Mouse (Mus musculus) forebrain, postnatal 0 days (tissue): ENCODE results near the gene Fam117a. TPM values are rescaled to one million over a fixed set of nuclear protein-coding genes. Genes with fewer than 3 reads are reported as not detected.

Experiments used
- ATAC-seq: fragments of 200-750 bp; cut with Nextera tagmentation; 2 replicates; pipeline ENCODE4 v1.8.0; 2017; ENCODE audit warnings: mild to moderate bottlenecking, moderate library complexity
- DNase-seq: peaks from one replicate; pipeline ENCODE4 v3.0.0-alpha.2; 2015
- H3K27ac ChIP-seq: fragments of 300-500 bp; sonication (generic); 2 replicates; pipeline ENCODE4 v1.5.1; 2014; ENCODE audit warnings: low read depth, mild to moderate bottlenecking, antibody characterized with exemption, low read length, moderate library complexity, mixed read lengths
- H3K27me3 ChIP-seq: fragments of 300-500 bp; sonication (generic); 2 replicates; pipeline ENCODE4 v1.6.1; 2014; ENCODE audit warnings: mild to moderate bottlenecking, low read length, mixed read lengths; ENCODE audit not compliant: insufficient read depth
- H3K36me3 ChIP-seq: fragments of 300-500 bp; sonication (generic); 2 replicates; pipeline ENCODE4 v1.6.1; 2014; ENCODE audit warnings: mild to moderate bottlenecking, moderate library complexity; ENCODE audit not compliant: insufficient read depth
- H3K4me1 ChIP-seq: fragments of 300-500 bp; sonication (generic); 2 replicates; pipeline ENCODE4 v1.6.1; 2014; ENCODE audit warnings: antibody characterized with exemption; ENCODE audit not compliant: insufficient read depth
- H3K4me2 ChIP-seq: fragments of 300-500 bp; sonication (generic); 2 replicates; pipeline ENCODE4 v1.6.1; 2014; ENCODE audit warnings: low read depth, mild to moderate bottlenecking, moderate library complexity
- H3K4me3 ChIP-seq: fragments of 300-500 bp; sonication (generic); 2 replicates; pipeline ENCODE4 v1.5.1; 2014; ENCODE audit warnings: low read depth, low read length, mixed read lengths
- H3K9ac ChIP-seq: fragments of 300-500 bp; sonication (generic); 2 replicates; pipeline ENCODE4 v1.6.1; 2014; ENCODE audit warnings: mild to moderate bottlenecking
- H3K9me3 ChIP-seq: fragments of 300-500 bp; sonication (generic); 2 replicates; pipeline ENCODE4 v1.6.1; 2016; ENCODE audit warnings: low read length
- CTCF ChIP-seq: sonication (generic); IDR thresholded peaks from 2 replicates; pipeline ENCODE4 v1.5.1; 2016; ENCODE audit warnings: antibody characterized with exemption, control low read depth, low read depth
- WGBS: fragments of 180-500 bp; shearing (Covaris S2); extraction: QIAGEN DNeasy Blood & Tissue Kit; methylation state at CpG from one replicate; pipeline ENCODE4 v1.1.7; 2014; 5-methylcytosine and 5-hydroxymethylcytosine counted together
- polyA plus RNA-seq: library from polyadenylated mRNA; unstranded; fragments of >200 nt; fragmentation: Nextera tagmentation; extraction: Ambion mirVana; gene quantifications from 2 replicates; pipeline ENCODE4 v1.2.1, GENCODE M21; 2015
- total RNA-seq: library from RNA; depleted of rRNA; stranded (reverse); fragments of >200 nt; gene quantifications from 2 replicates; pipeline ENCODE4 v1.2.3, GENCODE M21; 2014

Fam117a gene
- total and polyA plus RNA-seq, 2 experiments from 2014 or later, result 1.8 to 5.5 TPM

DNA sequence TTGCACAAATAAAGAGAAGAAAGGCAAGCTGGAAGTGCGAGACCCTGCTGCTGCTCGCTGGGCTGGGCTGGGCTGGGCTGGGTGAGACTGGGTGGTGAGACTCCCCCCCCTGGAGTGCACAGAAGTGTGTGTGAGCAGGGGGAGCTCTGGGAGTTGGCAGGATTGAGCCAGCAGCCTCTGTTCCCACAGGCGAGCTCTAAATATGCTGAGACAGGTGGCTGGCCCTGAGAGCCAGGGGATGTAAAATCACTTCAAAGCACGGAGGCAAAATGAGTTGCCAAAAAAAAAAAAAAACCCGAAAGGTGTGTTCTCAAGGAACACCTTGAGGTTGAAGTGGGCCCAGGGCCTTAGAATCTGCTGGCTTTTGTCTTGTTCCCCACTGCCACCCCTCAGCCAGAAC lies 54.9 kb downstream of the Fam117a start:
- no peak for TF ChIP-seq CTCF
- no peaks in the 10 kb centered on the region for H3K27me3 ChIP-seq
- H3K4me1 ChIP-seq, result no peaks in the 10 kb centered on the region
- no peak overlapping the region for H3K4me3 ChIP-seq
- no peak overlapping the region for H3K4me2 ChIP-seq
- ATAC-seq (peak; percentile 67), DNase-seq (peak; percentile 65)
- peaks cover 46% of the 10 kb centered on the region for H3K36me3 ChIP-seq
- WGBS, result 46% methylated on average over 5 of the region's 5 CpGs
- peak overlapping the region; percentile 64 for H3K27ac ChIP-seq
- H3K9ac ChIP-seq, result no peak overlapping the region
- no peaks in the 10 kb centered on the region for H3K9me3 ChIP-seq

- Histone ChIP-seq H3K9ac (no peak overlapping the region), H3K4me2 (no peak overlapping the region), H3K4me3 (no peak overlapping the region), H3K27ac (peak overlapping the region; percentile 64), H3K9me3 (no peaks in the 10 kb centered on the region), H3K4me1 (no peaks in the 10 kb centered on the region), H3K27me3 (no peaks in the 10 kb centered on the region), H3K36me3 (peaks cover 43% of the 10 kb centered on the region)
- DNase-seq (peak; percentile 82), ATAC-seq (peak; percentile 86)
- no peak for TF ChIP-seq CTCF
- WGBS, result 23% methylated on average over 7 of the region's 7 CpGs
Observed at GRCm38 (mm10) chr11:95392223-95392667, 55.4 kb downstream of the Fam117a start.

DNA sequence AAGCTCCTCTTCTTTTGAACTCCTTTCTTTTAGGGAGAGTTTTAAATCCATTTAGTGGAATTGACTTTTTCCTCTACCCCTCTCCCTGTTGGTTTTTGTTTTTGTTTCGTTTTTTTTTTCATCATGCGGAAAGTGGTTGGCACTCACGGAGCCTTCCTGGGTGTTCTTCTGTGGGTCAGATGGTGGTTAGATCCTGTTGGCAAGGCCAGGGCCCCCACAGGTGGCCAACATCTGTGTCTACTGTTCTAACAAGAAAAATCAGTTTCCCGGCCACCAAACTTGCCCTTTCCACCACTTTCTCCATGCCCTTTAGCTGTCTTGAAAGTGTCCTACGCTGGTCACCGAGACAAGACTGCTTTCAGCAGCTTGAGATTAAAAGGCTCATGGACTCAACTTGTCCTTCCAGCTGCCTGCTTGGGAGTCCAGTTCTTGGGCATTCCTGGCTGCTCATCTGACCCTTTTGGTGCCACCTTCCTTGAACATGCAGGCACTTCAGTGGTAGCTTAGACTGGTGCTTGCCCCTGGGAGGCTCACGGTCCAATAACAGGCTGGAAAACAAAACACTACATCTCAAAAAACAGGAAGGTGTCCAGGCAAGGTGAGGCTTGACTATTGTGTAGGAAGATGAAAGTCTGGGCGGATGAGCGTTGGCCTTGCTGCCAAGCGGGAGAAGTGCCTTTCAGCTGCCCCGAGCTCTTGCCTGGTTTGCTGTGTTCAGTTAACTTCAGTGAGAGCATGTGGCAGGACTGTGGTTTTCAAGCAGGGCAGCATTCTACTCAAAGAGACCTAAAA lies 56.1 kb downstream of the Fam117a start:
- DNase-seq (no peak), ATAC-seq (no peak)
- H3K27ac ChIP-seq, result peak overlapping the region; percentile 57

GRCm38 (mm10) chr11:95393500-95393816 lies 56.6 kb downstream of the Fam117a start:
- H3K4me2 ChIP-seq, result no peak overlapping the region
- H3K4me1 ChIP-seq, result no peaks in the 10 kb centered on the region
- no peak overlapping the region for H3K4me3 ChIP-seq
- TF ChIP-seq CTCF, result no peak
- WGBS, result 29% methylated on average over 5 of the region's 5 CpGs
- H3K9ac ChIP-seq, result no peak overlapping the region
- no peaks in the 10 kb centered on the region for H3K27me3 ChIP-seq
- H3K9me3 ChIP-seq, result no peaks in the 10 kb centered on the region
- ATAC-seq (no peak), DNase-seq (no peak)
- H3K36me3 ChIP-seq, result peaks cover 31% of the 10 kb centered on the region
- peak overlapping the region; percentile 57; the same call in 1 of the 2 replicates for H3K27ac ChIP-seq

More for the DNA sequence above, 56.1 kb downstream of the Fam117a start:
- H3K9me3 ChIP-seq, result no peaks in the 10 kb centered on the region
- no peak overlapping the region for H3K4me2 ChIP-seq
- peaks cover 37% of the 10 kb centered on the region for H3K36me3 ChIP-seq
- H3K27me3 ChIP-seq, result no peaks in the 10 kb centered on the region
- no peak overlapping the region for H3K4me3 ChIP-seq
- H3K4me1 ChIP-seq, result no peaks in the 10 kb centered on the region
- TF ChIP-seq CTCF, result no peak
- H3K9ac ChIP-seq, result no peak overlapping the region
- 64% methylated on average over 11 of the region's 11 CpGs for WGBS

- Histone ChIP-seq H3K9ac (no peak overlapping the region), H3K9me3 (no peaks in the 10 kb centered on the region), H3K27ac (0 out of 2 replicates have a peak overlapping the region, but pooled peaks have one; percentile 29), H3K4me2 (no peak overlapping the region), H3K36me3 (peaks cover 25% of the 10 kb centered on the region), H3K4me3 (no peak overlapping the region), H3K4me1 (no peaks in the 10 kb centered on the region), H3K27me3 (no peaks in the 10 kb centered on the region)
- 61% methylated on average over 5 of the region's 5 CpGs for WGBS
- DNase-seq, result no peak
- no peak for TF ChIP-seq CTCF
- ATAC-seq, result no peak
Observed at GRCm38 (mm10) chr11:95394112-95394511, 57.3 kb downstream of the Fam117a start.

GRCm38 (mm10) chr11:95396548-95396947 lies 59.7 kb downstream of the Fam117a start:
- 50% methylated on average over 1 of the region's 1 CpGs for WGBS
- H3K4me1 ChIP-seq, result no peaks in the 10 kb centered on the region
- H3K27ac ChIP-seq, result no peak overlapping the region
- H3K9ac ChIP-seq, result no peak overlapping the region
- no peak for ATAC-seq
- H3K4me2 ChIP-seq, result no peak overlapping the region
- no peak for DNase-seq
- no peaks in the 10 kb centered on the region for H3K9me3 ChIP-seq
- no peak overlapping the region for H3K4me3 ChIP-seq
- no peaks in the 10 kb centered on the region for H3K27me3 ChIP-seq
- H3K36me3 ChIP-seq, result peaks cover 5% of the 10 kb centered on the region; the same call in 1 of the 2 replicates
- TF ChIP-seq CTCF, result no peak
